In genomic region chr13:47099265-47099664, GRCm38 (mm10) we compare ENCODE assay signal across 28 mouse cellular contexts. TPM values are rescaled to one million over a fixed set of nuclear protein-coding genes. Genes with fewer than 3 reads are reported as not detected.
"Had no signal": no experiment of that assay in that cellular context is flagged by ENCODE, and none has a peak within 500 bp of the region (broad histone marks: within the 10 kb centered on the region; RNA-seq: fewer than 3 reads in every experiment).

No protein-coding gene starts in this region.

- H3K9me3 ChIP-seq: embryonic facial prominence, embryonic 10.5 days; embryonic facial prominence, embryonic 12.5 days; embryonic facial prominence, embryonic 13.5 days; embryonic facial prominence, embryonic 15.5 days; forebrain, embryonic 10.5 days; forebrain, embryonic 12.5 days; forebrain, embryonic 13.5 days; forebrain, embryonic 15.5 days had no signal

- H3K27ac ChIP-seq: embryonic facial prominence, embryonic 10.5 days; embryonic facial prominence, embryonic 12.5 days; embryonic facial prominence, embryonic 13.5 days; embryonic facial prominence, embryonic 15.5 days; forebrain, embryonic 10.5 days; forebrain, embryonic 12.5 days; forebrain, embryonic 13.5 days; forebrain, embryonic 15.5 days; gastrocnemius, adult 2 months; heart, adult 2 months had no signal

- H3K9ac ChIP-seq: embryonic facial prominence, embryonic 12.5 days; embryonic facial prominence, embryonic 13.5 days; embryonic facial prominence, embryonic 15.5 days; forebrain, embryonic 12.5 days; forebrain, embryonic 13.5 days; forebrain, embryonic 15.5 days; forebrain, postnatal 0 days had no signal

- DNase-seq: cerebellum, adult 8-10 months; cerebellum, adult 9-10 months; cerebellum, adult 9-11 months; cerebellum, postnatal 10 days; cerebellum, postnatal 14 days; cerebellum, postnatal 25 days; cerebellum, postnatal 36 days; embryo, embryonic 11 days; forebrain, postnatal 0 days; gastrocnemius, adult 2 months; gastrocnemius, postnatal 10 days; gastrocnemius, postnatal 14 days; gastrocnemius, postnatal 25 days; gastrocnemius, postnatal 36 days; heart, adult 11 months; heart, adult 18-20 months; heart, adult 2 months had no signal

- H3K4me2 ChIP-seq: embryonic facial prominence, embryonic 12.5 days; embryonic facial prominence, embryonic 13.5 days; embryonic facial prominence, embryonic 15.5 days; forebrain, embryonic 12.5 days; forebrain, embryonic 13.5 days; forebrain, embryonic 15.5 days had no signal

- H3K27me3 ChIP-seq: embryonic facial prominence, embryonic 12.5 days; embryonic facial prominence, embryonic 13.5 days; embryonic facial prominence, embryonic 15.5 days; forebrain, embryonic 12.5 days; forebrain, embryonic 13.5 days; forebrain, embryonic 15.5 days had no signal

- H3K4me3 ChIP-seq: embryonic facial prominence, embryonic 10.5 days; embryonic facial prominence, embryonic 12.5 days; embryonic facial prominence, embryonic 13.5 days; embryonic facial prominence, embryonic 15.5 days; erythroblast, embryonic 14.5 days; forebrain, embryonic 10.5 days; forebrain, embryonic 12.5 days; forebrain, embryonic 13.5 days; forebrain, embryonic 15.5 days; gastrocnemius, adult 2 months; heart, adult 2 months had no signal

- ATAC-seq: forebrain, embryonic 13.5 days; forebrain, embryonic 14.5 days; forebrain, embryonic 15.5 days; forebrain, embryonic 16.5 days; forebrain, postnatal 0 days had no signal

RNA-seq across cellular contexts. Expression of gene Rnf144b, which starts 23.2 kb away (rescaled TPM):
- polyA plus RNA-seq: erythroblast, embryonic 14.5 days had no signal

RNA-seq across cellular contexts. Expression of gene Tpmt, which starts 54.7 kb away (rescaled TPM):
- polyA plus RNA-seq: erythroblast, embryonic 14.5 days had no signal
